13 mouse cellular contexts compared by ENCODE assay signal in the genomic region with DNA sequence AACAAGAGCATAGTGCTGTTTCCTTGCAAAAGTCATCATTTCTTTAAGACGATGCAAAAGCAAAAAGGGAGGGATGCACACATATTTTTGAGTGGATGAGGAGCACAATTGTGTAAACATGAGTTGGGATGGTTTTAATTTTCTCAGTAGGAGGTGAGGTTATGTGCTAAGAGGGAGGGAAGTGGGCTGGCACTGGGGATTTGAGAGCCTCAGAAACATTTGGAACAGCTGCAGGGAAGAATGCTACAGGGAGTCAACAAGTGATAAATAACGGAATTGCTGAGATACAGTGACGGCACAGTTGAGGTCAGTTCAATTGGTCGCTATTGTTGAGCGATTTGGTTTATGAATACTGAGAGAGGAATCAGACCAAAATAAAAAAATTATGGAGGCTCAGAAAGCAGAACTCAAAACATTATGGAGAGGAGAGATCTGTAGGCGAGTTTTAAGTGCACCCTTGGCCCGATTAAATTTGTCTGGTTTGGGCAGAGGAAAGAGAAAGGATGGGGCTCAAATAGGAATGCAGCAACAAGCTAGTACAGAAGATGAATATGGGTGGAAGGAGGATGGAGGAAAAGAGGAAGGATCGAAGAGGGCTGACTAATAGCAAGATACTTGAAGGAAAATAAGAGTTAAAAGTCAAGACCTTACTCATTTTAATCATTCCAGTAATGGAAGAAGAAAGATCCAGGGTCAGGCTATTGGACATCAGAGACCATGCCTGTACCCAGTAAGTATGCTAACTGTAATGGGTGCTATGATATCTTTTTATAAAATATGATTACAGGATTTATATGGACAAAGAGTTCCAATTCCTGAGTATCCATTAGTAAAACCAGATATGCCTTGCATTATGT.
DNase-seq lines count a peak whose midpoint lies in the region; ATAC-seq and TF ChIP-seq lines count a peak whose summit lies in the region.
"Had no signal": no experiment of that assay in that cellular context is flagged by ENCODE, and none has a peak within 500 bp of the region (broad histone marks: within the 10 kb centered on the region; RNA-seq: fewer than 3 reads in every experiment).

No protein-coding gene starts in this region.

- TF ChIP-seq EP300 in stomach, postnatal 0 days (optimal IDR thresholded peaks at IDR 0.05) = no peak

- H3K4me2 ChIP-seq in stomach, embryonic 15.5 days = no peak overlapping the region
- H3K4me2 ChIP-seq in stomach, postnatal 0 days (replicated peaks; ENCODE audit: low read depth) = no peak overlapping the region
- H3K4me2 ChIP-seq in embryonic facial prominence, embryonic 15.5 days (replicated peaks) = 0 out of 2 replicates have a peak overlapping the region, but pooled peaks have one; percentile 12
- no peak overlapping the region for H3K4me2 ChIP-seq in kidney, embryonic 14.5 days (replicated peaks; ENCODE audit: low read depth, low read length)
- H3K4me2 ChIP-seq: hindbrain, embryonic 12.5 days; lung, embryonic 15.5 days; midbrain, embryonic 15.5 days had no signal

- 45% methylated on average over 8 of the region's 8 CpGs for WGBS in stomach, embryonic 15.5 days
- 49% methylated on average over 8 of the region's 8 CpGs for WGBS in stomach, postnatal 0 days
- 30% methylated on average over 8 of the region's 8 CpGs for WGBS in embryonic facial prominence, embryonic 15.5 days
- WGBS in kidney, embryonic 14.5 days = 36% methylated on average over 8 of the region's 8 CpGs
- WGBS in hindbrain, embryonic 10.5 days = 68% methylated on average over 8 of the region's 8 CpGs

- H3K9ac ChIP-seq in stomach, embryonic 15.5 days = no peak overlapping the region
- no peak overlapping the region for H3K9ac ChIP-seq in stomach, postnatal 0 days (ENCODE audit: low read length)
- H3K9ac ChIP-seq in embryonic facial prominence, embryonic 15.5 days = no peak overlapping the region
- H3K9ac ChIP-seq in kidney, embryonic 14.5 days (ENCODE audit: low read depth, low read length) = no peak overlapping the region
- H3K9ac ChIP-seq: hindbrain, embryonic 12.5 days; lung, embryonic 15.5 days; midbrain, embryonic 15.5 days had no signal

- H3K4me3 ChIP-seq in stomach, embryonic 15.5 days (replicated peaks) = no peak overlapping the region
- H3K4me3 ChIP-seq in stomach, postnatal 0 days (ENCODE audit: low read depth, low read length) = no peak overlapping the region
- H3K4me3 ChIP-seq in embryonic facial prominence, embryonic 15.5 days (replicated peaks) = no peak overlapping the region
- no peak overlapping the region for H3K4me3 ChIP-seq in kidney, embryonic 14.5 days (ENCODE audit: low read length)
- no peak overlapping the region for H3K4me3 ChIP-seq in hindbrain, embryonic 10.5 days
- H3K4me3 ChIP-seq: hindbrain, embryonic 12.5 days; lung, embryonic 15.5 days; midbrain, embryonic 15.5 days had no signal

- intact Hi-C loops in left cerebral cortex, postnatal 4 days (cut with DNase I) = no loop called here

- no peaks in the 10 kb centered on the region for H3K4me1 ChIP-seq in stomach, embryonic 15.5 days
- no peaks in the 10 kb centered on the region for H3K4me1 ChIP-seq in stomach, postnatal 0 days (replicated peaks; ENCODE audit: control insufficient read depth, insufficient read depth)
- no peaks in the 10 kb centered on the region for H3K4me1 ChIP-seq in embryonic facial prominence, embryonic 15.5 days
- peaks cover 5% of the 10 kb centered on the region; the same call in 1 of the 2 replicates for H3K4me1 ChIP-seq in kidney, embryonic 14.5 days (ENCODE audit: control insufficient read depth, insufficient read depth, low read length)
- H3K4me1 ChIP-seq in hindbrain, embryonic 10.5 days (replicated peaks) = no peaks in the 10 kb centered on the region
- H3K4me1 ChIP-seq: hindbrain, embryonic 12.5 days; lung, embryonic 15.5 days; midbrain, embryonic 15.5 days had no signal

- no peak for ATAC-seq in stomach, embryonic 15.5 days (ENCODE audit: insufficient read depth, low FRiP score, low read depth)
- no peak for ATAC-seq in stomach, postnatal 0 days (ENCODE audit: low FRiP score, low TSS enrichment)
- ATAC-seq in embryonic facial prominence, embryonic 15.5 days (ENCODE audit: insufficient number of reproducible peaks, low FRiP score, low TSS enrichment, low read depth) = peak; percentile 76; the same call in 1 of the 2 replicates
- peak; percentile 84; the same call in 1 of the 2 replicates for ATAC-seq in kidney, embryonic 14.5 days (ENCODE audit: low FRiP score, low TSS enrichment)
- ATAC-seq: midbrain, embryonic 15.5 days had no signal

- H3K9me3 ChIP-seq in stomach, embryonic 15.5 days = no peaks in the 10 kb centered on the region
- H3K9me3 ChIP-seq in stomach, postnatal 0 days (ENCODE audit: control insufficient read depth, low read length) = no peaks in the 10 kb centered on the region
- H3K9me3 ChIP-seq in embryonic facial prominence, embryonic 15.5 days (replicated peaks) = no peaks in the 10 kb centered on the region
- no peaks in the 10 kb centered on the region for H3K9me3 ChIP-seq in kidney, embryonic 14.5 days (ENCODE audit: control insufficient read depth, low read length)
- no peaks in the 10 kb centered on the region for H3K9me3 ChIP-seq in hindbrain, embryonic 10.5 days
- H3K9me3 ChIP-seq: hindbrain, embryonic 12.5 days; lung, embryonic 15.5 days; midbrain, embryonic 15.5 days had no signal

- no peaks in the 10 kb centered on the region for H3K27me3 ChIP-seq in stomach, embryonic 15.5 days (replicated peaks)
- H3K27me3 ChIP-seq in stomach, postnatal 0 days (ENCODE audit: control insufficient read depth, insufficient read depth, low read length) = no peaks in the 10 kb centered on the region
- no peaks in the 10 kb centered on the region for H3K27me3 ChIP-seq in embryonic facial prominence, embryonic 15.5 days
- no peaks in the 10 kb centered on the region for H3K27me3 ChIP-seq in kidney, embryonic 14.5 days (ENCODE audit: control insufficient read depth, insufficient read depth, low read length)
- no peaks in the 10 kb centered on the region for H3K27me3 ChIP-seq in hindbrain, embryonic 10.5 days (ENCODE audit: insufficient read depth, poor library complexity, severe bottlenecking)
- H3K27me3 ChIP-seq: hindbrain, embryonic 12.5 days; lung, embryonic 15.5 days; midbrain, embryonic 15.5 days had no signal

- H3K36me3 ChIP-seq in stomach, embryonic 15.5 days = no peaks in the 10 kb centered on the region
- no peaks in the 10 kb centered on the region for H3K36me3 ChIP-seq in stomach, postnatal 0 days (ENCODE audit: control insufficient read depth, insufficient read depth, low read length)
- no peaks in the 10 kb centered on the region for H3K36me3 ChIP-seq in embryonic facial prominence, embryonic 15.5 days
- no peaks in the 10 kb centered on the region for H3K36me3 ChIP-seq in kidney, embryonic 14.5 days (ENCODE audit: control insufficient read depth, insufficient read depth, low read length)
- no peaks in the 10 kb centered on the region for H3K36me3 ChIP-seq in hindbrain, embryonic 10.5 days
- H3K36me3 ChIP-seq: hindbrain, embryonic 12.5 days; lung, embryonic 15.5 days; midbrain, embryonic 15.5 days had no signal

- no peak for DNase-seq in stomach, postnatal 0 days (ENCODE audit: low spot score)
- peak; percentile 88 for DNase-seq in skeletal muscle tissue, adult 2 months (ENCODE audit: low read depth, low spot score)
- no peak for DNase-seq in left cerebral cortex, postnatal 4 days
- DNase-seq in ovary, postnatal 10 days (ENCODE audit: low spot score) = no peak
- DNase-seq in hindbrain, embryonic 10.5 days (ENCODE audit: low spot score) = no peak
- DNase-seq: cerebellum, adult 9-10 months; thymus, postnatal 4 days had no signal

- no peak for TF ChIP-seq CTCF in stomach, postnatal 0 days (IDR thresholded peaks at IDR 0.05; ENCODE audit: low read depth)

- H3K27ac ChIP-seq in stomach, embryonic 15.5 days = 0 out of 2 replicates have a peak overlapping the region, but pooled peaks have one; percentile 22
- no peak overlapping the region for H3K27ac ChIP-seq in stomach, postnatal 0 days (replicated peaks)
- H3K27ac ChIP-seq in embryonic facial prominence, embryonic 15.5 days (replicated peaks) = peak overlapping the region; percentile 68
- H3K27ac ChIP-seq in kidney, embryonic 14.5 days (ENCODE audit: low read depth, low read length) = no peak overlapping the region
- H3K27ac ChIP-seq in hindbrain, embryonic 10.5 days = no peak overlapping the region
- H3K27ac ChIP-seq: hindbrain, embryonic 12.5 days; lung, embryonic 15.5 days; midbrain, embryonic 15.5 days had no signal

Comparison
In these comparisons a context has a peak if more than half of its experiments do, and no peak if none do; other contexts are left out.
1. H3K27ac ChIP-seq: peak in stomach, embryonic 15.5 days (single experiment) and embryonic facial prominence, embryonic 15.5 days (single experiment); none in stomach, postnatal 0 days (single experiment), kidney, embryonic 14.5 days (single experiment) and hindbrain, embryonic 10.5 days (single experiment).
2. ATAC-seq: peak in embryonic facial prominence, embryonic 15.5 days (single experiment) and kidney, embryonic 14.5 days (single experiment); none in stomach, embryonic 15.5 days (single experiment) and stomach, postnatal 0 days (single experiment).